Mouse (Mus musculus) G1E (cell line): ENCODE measurements around the gene Plxna4.

Source experiments
- CTCF ChIP-seq: IDR thresholded peaks from 2 replicates; pipeline ENCODE4 v1.5.1; 2012; ENCODE audit warnings: low read depth, low read length, inconsistent platforms, mixed read lengths
- GATA1 ChIP-seq: IDR thresholded peaks from 2 replicates; pipeline ENCODE4 v1.6.1; 2012; ENCODE audit warnings: borderline replicate concordance, low read length, inconsistent platforms, mixed read lengths

GRCm38 (mm10) chr6:32498106-32498505 is 89.9 kb downstream of the Plxna4 start:
- TF ChIP-seq CTCF (no peak), GATA1 (no peak)
